Mouse (Mus musculus): ENCODE data around the gene Fam118b. TPM values are rescaled to one million over a fixed set of nuclear protein-coding genes. Genes with fewer than 3 reads are reported as not detected.

Fam118b gene
- polyA plus RNA-seq, 1 experiment from 2014 or later = 68.3 TPM

DNA sequence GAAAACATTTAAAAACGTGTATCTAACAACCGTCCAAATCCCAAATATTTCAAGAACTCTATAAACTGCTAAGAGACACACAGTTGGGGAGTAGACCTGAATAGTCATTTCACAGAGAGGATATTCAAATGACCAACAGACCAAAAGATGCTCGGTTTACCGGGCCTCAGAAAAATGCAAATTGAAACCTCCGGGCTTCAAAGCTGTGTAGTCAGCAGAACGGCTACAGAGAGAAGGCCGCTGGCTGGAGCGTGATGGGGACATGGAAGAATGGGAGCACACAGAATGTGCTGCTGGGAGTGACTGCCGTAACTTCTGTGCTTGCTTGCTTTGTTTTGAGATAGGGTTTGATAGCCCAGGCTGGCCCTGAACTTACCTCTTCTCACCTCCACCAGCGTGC, 69.3 kb downstream of the Fam118b start:
- Histone ChIP-seq H3K9me3 (ENCODE audit: control insufficient read depth, low read length) (no peaks in the 10 kb centered on the region), H3K4me1 (ENCODE audit: control insufficient read depth, insufficient read depth, low read length) (peaks cover 10% of the 10 kb centered on the region), H3K27ac (replicated peaks; ENCODE audit: low read depth, low read length) (no peak overlapping the region), H3K36me3 (ENCODE audit: control insufficient read depth, insufficient read depth, low read length) (no peaks in the 10 kb centered on the region), H3K27me3 (ENCODE audit: control insufficient read depth, insufficient read depth, low read length) (no peaks in the 10 kb centered on the region), H3K9ac (replicated peaks; ENCODE audit: low read length) (no peak overlapping the region), H3K4me3 (replicated peaks; ENCODE audit: low read depth, low read length) (no peak overlapping the region), H3K4me2 (ENCODE audit: low read length) (no peak overlapping the region)
- no peak for ATAC-seq (ENCODE audit: low FRiP score, low TSS enrichment)
- DNase-seq = no peak
- WGBS = 63% methylated on average over 10 of the region's 10 CpGs

DNA sequence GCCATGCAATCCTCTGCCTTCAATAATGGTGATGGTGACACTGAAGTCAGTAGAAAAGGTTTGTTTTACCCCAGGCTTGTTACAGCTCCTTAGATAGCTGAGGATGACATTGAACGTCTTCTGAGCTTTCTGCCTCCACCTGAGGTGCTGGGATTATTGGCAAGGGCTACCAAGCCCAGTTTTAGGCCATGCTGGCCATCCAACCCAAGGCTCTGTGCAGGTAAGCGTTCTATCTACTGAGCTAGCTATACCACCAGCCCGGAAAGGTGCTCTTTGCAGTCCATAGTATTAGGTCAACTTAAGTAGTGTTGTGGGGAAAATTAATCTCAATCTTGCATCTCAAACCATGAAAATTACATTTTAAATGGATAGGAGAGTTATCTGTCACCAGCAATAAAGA, 70.0 kb downstream of the Fam118b start:
- H3K4me2 ChIP-seq (ENCODE audit: low read length) = no peak overlapping the region
- H3K27ac ChIP-seq (replicated peaks; ENCODE audit: low read depth, low read length) = no peak overlapping the region
- H3K27me3 ChIP-seq (ENCODE audit: control insufficient read depth, insufficient read depth, low read length) = no peaks in the 10 kb centered on the region
- H3K4me1 ChIP-seq (ENCODE audit: control insufficient read depth, insufficient read depth, low read length) = peaks cover 10% of the 10 kb centered on the region
- H3K9ac ChIP-seq (replicated peaks; ENCODE audit: low read length) = no peak overlapping the region
- DNase-seq (no peak), ATAC-seq (ENCODE audit: low FRiP score, low TSS enrichment) (no peak)
- no peak overlapping the region for H3K4me3 ChIP-seq (replicated peaks; ENCODE audit: low read depth, low read length)
- 92% methylated on average over 3 of the region's 3 CpGs for WGBS
- no peaks in the 10 kb centered on the region for H3K36me3 ChIP-seq (ENCODE audit: control insufficient read depth, insufficient read depth, low read length)
- H3K9me3 ChIP-seq (ENCODE audit: control insufficient read depth, low read length) = no peaks in the 10 kb centered on the region

DNA sequence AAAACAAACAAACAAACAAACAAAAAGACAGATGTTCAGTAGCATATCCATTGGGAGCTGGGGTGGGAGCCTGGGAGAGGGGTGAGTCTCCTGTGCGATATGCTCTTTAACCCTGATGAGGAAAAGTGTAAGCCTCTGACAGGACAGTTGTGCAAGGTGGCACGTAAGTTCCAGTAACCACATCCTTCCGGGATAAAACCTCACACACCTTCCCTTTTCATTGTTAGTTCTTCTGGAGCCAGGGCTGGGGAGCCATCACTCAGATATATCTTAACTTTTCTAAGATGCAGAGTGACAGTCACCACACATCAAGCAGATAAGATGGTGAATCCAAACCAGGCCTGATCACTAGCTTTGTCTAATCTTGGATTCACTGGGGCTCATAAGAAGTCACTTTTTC, 73.6 kb downstream of the Fam118b start:
- Histone ChIP-seq H3K4me2 (ENCODE audit: low read length) (no peak overlapping the region), H3K4me3 (replicated peaks; ENCODE audit: low read depth, low read length) (no peak overlapping the region), H3K4me1 (ENCODE audit: control insufficient read depth, insufficient read depth, low read length) (no peaks in the 10 kb centered on the region), H3K9me3 (ENCODE audit: control insufficient read depth, low read length) (no peaks in the 10 kb centered on the region), H3K27me3 (ENCODE audit: control insufficient read depth, insufficient read depth, low read length) (no peaks in the 10 kb centered on the region), H3K9ac (replicated peaks; ENCODE audit: low read length) (no peak overlapping the region), H3K27ac (replicated peaks; ENCODE audit: low read depth, low read length) (no peak overlapping the region), H3K36me3 (ENCODE audit: control insufficient read depth, insufficient read depth, low read length) (peaks cover 3% of the 10 kb centered on the region; the same call in 1 of the 2 replicates)
- DNase-seq = no peak
- WGBS = 97% methylated on average over 3 of the region's 3 CpGs
- ATAC-seq (ENCODE audit: low FRiP score, low TSS enrichment) = no peak

DNA sequence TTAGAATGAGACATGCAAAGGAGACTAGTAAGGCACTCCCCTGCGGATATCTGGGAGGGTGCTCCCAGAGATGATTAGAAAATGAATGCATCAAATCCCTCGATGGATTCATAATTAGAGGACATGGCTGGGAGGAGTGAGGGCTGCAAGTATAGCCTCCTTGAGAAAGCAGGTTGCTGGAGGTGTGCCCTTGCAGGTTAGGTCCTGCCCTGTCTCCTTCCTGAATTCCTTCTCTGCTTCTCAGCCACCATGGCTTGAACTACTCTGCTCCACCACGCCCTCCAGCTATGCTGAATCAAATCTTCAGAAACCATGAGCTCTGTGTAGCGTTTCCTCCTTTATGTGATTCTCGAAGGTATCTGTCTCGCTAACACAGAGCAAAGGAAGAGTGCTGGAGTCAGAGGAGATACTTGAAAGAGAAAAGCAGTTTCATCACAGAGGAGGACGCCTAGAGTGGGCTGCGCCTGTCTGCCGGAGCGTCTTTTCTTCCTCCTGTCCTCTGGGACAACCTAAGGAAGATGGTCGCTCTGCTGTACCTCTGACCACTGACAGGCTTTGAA, 74.5 kb downstream of the Fam118b start:
- 65% methylated on average over 11 of the region's 11 CpGs for WGBS

DNA sequence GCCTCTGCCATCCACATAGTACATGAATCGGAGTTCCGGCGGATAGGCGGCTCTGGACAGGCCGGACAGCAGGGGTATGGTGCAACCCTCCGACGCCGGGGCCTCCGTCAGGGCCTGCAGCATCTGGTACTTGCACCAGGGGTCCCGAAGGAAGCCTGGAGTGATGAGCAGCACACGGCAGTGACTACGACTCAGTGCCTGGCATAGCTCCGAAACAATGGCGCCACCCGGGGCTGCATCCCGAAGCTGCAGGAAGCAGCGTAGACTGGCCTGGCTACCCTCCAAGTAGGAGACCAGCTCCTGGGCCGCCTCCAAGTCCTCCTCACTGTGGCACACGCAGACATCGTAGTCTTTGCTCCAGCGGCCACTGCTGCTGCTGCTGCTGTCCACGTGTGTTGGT, 78.9 kb downstream of the Fam118b start:
- 0 out of 2 replicates have a peak, but pooled peaks have one; percentile 34 for ATAC-seq (ENCODE audit: low FRiP score, low TSS enrichment)
- 72% methylated on average over 22 of the region's 22 CpGs for WGBS
- H3K4me2 ChIP-seq (ENCODE audit: low read length) = no peak overlapping the region

More for the DNA sequence above, 74.5 kb downstream of the Fam118b start:
- DNase-seq (no peak), ATAC-seq (ENCODE audit: low FRiP score, low TSS enrichment) (no peak)
- peaks cover 8% of the 10 kb centered on the region; the same call in 1 of the 2 replicates for H3K36me3 ChIP-seq (ENCODE audit: control insufficient read depth, insufficient read depth, low read length)
- H3K27ac ChIP-seq (replicated peaks; ENCODE audit: low read depth, low read length) = no peak overlapping the region; the same call in 1 of the 2 replicates
- no peak overlapping the region for H3K4me2 ChIP-seq (ENCODE audit: low read length)
- no peaks in the 10 kb centered on the region for H3K27me3 ChIP-seq (ENCODE audit: control insufficient read depth, insufficient read depth, low read length)
- H3K9me3 ChIP-seq (ENCODE audit: control insufficient read depth, low read length) = no peaks in the 10 kb centered on the region
- no peak overlapping the region for H3K4me3 ChIP-seq (replicated peaks; ENCODE audit: low read depth, low read length)
- no peaks in the 10 kb centered on the region for H3K4me1 ChIP-seq (ENCODE audit: control insufficient read depth, insufficient read depth, low read length)
- no peak overlapping the region; the same call in 1 of the 2 replicates for H3K9ac ChIP-seq (replicated peaks; ENCODE audit: low read length)

DNA sequence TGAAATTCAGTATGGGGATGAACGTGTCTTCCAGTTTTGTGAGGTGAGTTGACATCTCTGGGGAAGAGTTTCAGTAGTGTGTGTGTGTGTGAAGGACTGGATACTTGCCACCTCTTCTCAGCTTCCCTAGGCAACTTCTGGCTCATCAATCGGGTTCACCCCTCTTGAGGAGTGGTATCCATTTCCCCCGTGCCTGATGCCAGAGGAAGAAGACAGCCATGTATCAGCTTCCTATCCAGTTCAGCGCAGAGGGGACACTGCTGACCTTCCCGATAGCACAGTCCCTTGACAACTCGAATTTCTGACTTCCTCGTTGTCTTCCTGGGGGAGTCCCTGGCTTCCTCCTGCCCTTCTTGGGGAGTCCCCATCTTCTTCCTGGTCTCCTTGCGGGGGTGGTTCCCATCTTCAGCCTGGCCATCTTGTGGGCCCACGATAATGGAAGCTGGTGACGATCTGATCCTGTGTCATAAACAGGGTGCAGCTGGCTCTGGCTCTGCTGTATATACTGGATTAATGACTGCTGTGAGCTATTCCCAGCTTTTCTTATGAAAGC, 80.2 kb downstream of the Fam118b start:
- ATAC-seq (ENCODE audit: low FRiP score, low TSS enrichment) = no peak
- Histone ChIP-seq H3K27ac (replicated peaks; ENCODE audit: low read depth, low read length) (no peak overlapping the region), H3K36me3 (ENCODE audit: control insufficient read depth, insufficient read depth, low read length) (peaks cover 16% of the 10 kb centered on the region; the same call in 1 of the 2 replicates), H3K4me1 (ENCODE audit: control insufficient read depth, insufficient read depth, low read length) (no peaks in the 10 kb centered on the region), H3K9me3 (ENCODE audit: control insufficient read depth, low read length) (no peaks in the 10 kb centered on the region), H3K4me3 (replicated peaks; ENCODE audit: low read depth, low read length) (no peak overlapping the region), H3K9ac (replicated peaks; ENCODE audit: low read length) (no peak overlapping the region), H3K4me2 (ENCODE audit: low read length) (no peak overlapping the region), H3K27me3 (ENCODE audit: control insufficient read depth, insufficient read depth, low read length) (no peaks in the 10 kb centered on the region)
- no peak for DNase-seq
- WGBS = 94% methylated on average over 10 of the region's 10 CpGs

More for the DNA sequence above, 78.9 kb downstream of the Fam118b start:
- peak; percentile 61 for DNase-seq
- Histone ChIP-seq H3K4me1 (ENCODE audit: control insufficient read depth, insufficient read depth, low read length) (no peaks in the 10 kb centered on the region), H3K9ac (replicated peaks; ENCODE audit: low read length) (no peak overlapping the region), H3K27me3 (ENCODE audit: control insufficient read depth, insufficient read depth, low read length) (no peaks in the 10 kb centered on the region), H3K9me3 (ENCODE audit: control insufficient read depth, low read length) (no peaks in the 10 kb centered on the region), H3K4me3 (replicated peaks; ENCODE audit: low read depth, low read length) (no peak overlapping the region), H3K27ac (replicated peaks; ENCODE audit: low read depth, low read length) (no peak overlapping the region), H3K36me3 (ENCODE audit: control insufficient read depth, insufficient read depth, low read length) (peaks cover 16% of the 10 kb centered on the region; the same call in 1 of the 2 replicates)

DNA sequence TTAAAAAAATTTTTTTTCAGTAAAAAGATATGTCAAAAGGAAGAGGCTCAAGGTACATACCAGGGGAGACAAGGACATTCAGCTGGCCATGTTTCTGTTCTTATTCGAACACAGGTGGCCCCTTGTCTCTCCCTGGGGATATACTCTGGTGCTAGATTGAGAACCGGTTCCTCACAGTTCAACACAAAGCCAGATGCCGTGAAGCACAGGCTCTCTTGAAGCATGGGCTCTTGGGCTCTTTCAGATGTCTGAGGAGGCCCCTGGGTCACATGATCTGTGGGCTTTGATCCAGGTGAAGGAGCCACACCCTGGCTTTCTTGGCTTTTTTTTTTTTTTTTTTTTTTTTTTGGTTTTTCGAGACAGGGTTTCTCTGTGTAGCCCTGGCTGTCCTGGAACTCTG, 81.2 kb downstream of the Fam118b start:
- H3K4me2 ChIP-seq (ENCODE audit: low read length) = no peak overlapping the region

DNA sequence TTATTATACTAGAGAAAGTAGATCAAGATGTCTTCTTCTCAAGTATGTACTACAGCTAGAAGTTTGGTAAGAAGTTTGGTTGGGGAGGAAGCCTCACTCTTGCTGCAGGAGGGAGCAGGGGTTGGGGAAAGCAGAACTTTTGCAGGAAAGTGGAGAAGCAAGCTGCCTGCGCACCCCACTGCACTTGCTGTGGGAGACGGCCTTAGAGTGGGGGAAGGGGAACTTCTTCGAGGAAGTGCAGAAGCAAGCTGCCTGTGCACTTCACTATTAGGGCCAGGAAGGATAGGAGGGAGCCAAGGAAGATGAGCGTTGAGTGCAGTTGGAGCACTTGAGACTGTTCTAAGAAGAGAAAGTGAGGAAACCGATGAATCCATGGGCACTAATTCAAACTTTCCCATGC, 84.2 kb downstream of the Fam118b start:
- no peak for DNase-seq
- Histone ChIP-seq H3K4me2 (ENCODE audit: low read length) (no peak overlapping the region), H3K27me3 (ENCODE audit: control insufficient read depth, insufficient read depth, low read length) (no peaks in the 10 kb centered on the region), H3K27ac (replicated peaks; ENCODE audit: low read depth, low read length) (no peak overlapping the region), H3K9me3 (ENCODE audit: control insufficient read depth, low read length) (no peaks in the 10 kb centered on the region), H3K4me1 (ENCODE audit: control insufficient read depth, insufficient read depth, low read length) (no peaks in the 10 kb centered on the region), H3K4me3 (replicated peaks; ENCODE audit: low read depth, low read length) (no peak overlapping the region), H3K9ac (replicated peaks; ENCODE audit: low read length) (no peak overlapping the region), H3K36me3 (ENCODE audit: control insufficient read depth, insufficient read depth, low read length) (0 out of 2 replicates have a peak, but pooled peaks cover 9% of the 10 kb centered on the region)
- 64% methylated on average over 5 of the region's 5 CpGs for WGBS
- ATAC-seq (ENCODE audit: low FRiP score, low TSS enrichment) = no peak

More for the DNA sequence above, 81.2 kb downstream of the Fam118b start:
- DNase-seq (no peak), ATAC-seq (ENCODE audit: low FRiP score, low TSS enrichment) (no peak)
- Histone ChIP-seq H3K9ac (replicated peaks; ENCODE audit: low read length) (no peak overlapping the region), H3K27ac (replicated peaks; ENCODE audit: low read depth, low read length) (no peak overlapping the region), H3K4me1 (ENCODE audit: control insufficient read depth, insufficient read depth, low read length) (no peaks in the 10 kb centered on the region), H3K4me3 (replicated peaks; ENCODE audit: low read depth, low read length) (no peak overlapping the region), H3K36me3 (ENCODE audit: control insufficient read depth, insufficient read depth, low read length) (peaks cover 16% of the 10 kb centered on the region; the same call in 1 of the 2 replicates), H3K27me3 (ENCODE audit: control insufficient read depth, insufficient read depth, low read length) (no peaks in the 10 kb centered on the region), H3K9me3 (ENCODE audit: control insufficient read depth, low read length) (no peaks in the 10 kb centered on the region)
- 82% methylated on average over 4 of the region's 4 CpGs for WGBS

DNA sequence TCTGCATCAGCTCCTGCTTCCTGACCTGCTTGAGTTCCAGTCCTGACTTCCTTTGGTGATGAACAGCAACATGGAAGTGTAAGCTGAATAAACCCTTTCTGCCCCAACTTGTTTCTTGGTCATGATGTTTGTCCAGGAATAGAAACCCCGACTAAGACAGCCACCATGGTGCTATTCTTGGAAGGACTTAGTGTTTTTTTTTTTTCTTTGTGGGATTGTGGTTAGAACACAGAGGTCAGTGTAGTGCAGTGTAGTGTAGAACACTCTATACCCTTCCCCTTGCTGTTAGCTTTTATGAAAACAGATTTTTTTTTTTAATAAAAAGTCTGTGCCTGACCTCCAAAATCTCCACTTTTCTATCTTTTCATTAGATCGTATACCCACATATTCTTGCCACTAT, 84.8 kb downstream of the Fam118b start:
- Histone ChIP-seq H3K9ac (replicated peaks; ENCODE audit: low read length) (no peak overlapping the region), H3K9me3 (ENCODE audit: control insufficient read depth, low read length) (no peaks in the 10 kb centered on the region), H3K27me3 (ENCODE audit: control insufficient read depth, insufficient read depth, low read length) (no peaks in the 10 kb centered on the region), H3K4me3 (replicated peaks; ENCODE audit: low read depth, low read length) (no peak overlapping the region), H3K36me3 (ENCODE audit: control insufficient read depth, insufficient read depth, low read length) (0 out of 2 replicates have a peak, but pooled peaks cover 7% of the 10 kb centered on the region), H3K4me2 (ENCODE audit: low read length) (no peak overlapping the region), H3K27ac (replicated peaks; ENCODE audit: low read depth, low read length) (no peak overlapping the region), H3K4me1 (ENCODE audit: control insufficient read depth, insufficient read depth, low read length) (no peaks in the 10 kb centered on the region)
- ATAC-seq (ENCODE audit: low FRiP score, low TSS enrichment) (no peak), DNase-seq (no peak)
- 90% methylated on average over 2 of the region's 2 CpGs for WGBS
